Comparison of ENCODE assay signal across 8 mouse cellular contexts in the genomic region with DNA sequence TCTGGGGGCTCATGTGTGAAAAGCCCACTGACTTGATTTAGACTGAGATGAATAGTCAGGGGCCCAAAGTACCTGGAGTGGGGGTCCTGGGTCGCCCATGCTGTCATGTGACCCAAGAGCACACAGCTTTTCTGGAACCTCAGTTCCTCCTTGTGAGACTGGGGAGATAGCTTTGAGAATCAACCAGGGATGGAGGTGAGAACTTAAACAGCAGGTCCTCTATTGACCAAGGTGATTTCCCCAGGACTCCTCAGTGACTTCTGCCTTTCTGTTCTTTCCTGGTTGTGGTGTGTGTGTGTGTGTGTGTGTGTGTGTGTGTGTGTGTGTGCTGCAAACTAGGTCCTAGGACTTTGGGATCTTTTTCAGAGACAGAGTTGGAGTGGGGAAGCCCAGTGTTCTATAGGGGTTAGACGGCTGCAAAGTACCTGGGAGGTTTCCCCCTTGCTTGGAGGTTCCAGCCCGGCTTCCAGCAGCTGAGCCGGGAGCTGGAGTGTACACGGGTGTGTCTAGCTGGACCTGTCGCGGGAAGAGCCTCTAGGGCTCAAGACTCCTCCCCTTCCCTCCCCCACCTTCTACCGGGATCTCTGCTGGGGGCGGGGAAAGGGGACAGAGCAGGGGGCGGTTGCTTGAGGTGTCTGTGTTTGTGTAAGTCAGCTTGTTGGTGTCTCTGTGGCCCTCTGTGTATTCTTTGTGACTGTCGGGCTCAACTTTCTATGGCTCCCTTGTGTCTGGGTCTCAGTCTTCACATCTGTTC. TPM values are rescaled to one million over a fixed set of nuclear protein-coding genes. Genes with fewer than 3 reads are reported as not detected.
DNase-seq lines count a peak whose midpoint lies in the region; ATAC-seq and TF ChIP-seq lines count a peak whose summit lies in the region.

No protein-coding gene starts in this region.

- DNase-seq in ovary, postnatal 36 days (ENCODE audit: low spot score): peak; percentile 51
- no peak for DNase-seq in ovary, postnatal 10 days (ENCODE audit: low spot score)
- DNase-seq in brain, embryonic 14.5 days (ENCODE audit: low read depth): peak; percentile 60
- DNase-seq in kidney, postnatal 25 days: peak; percentile 66 to 84
- DNase-seq in layer of hippocampus, adult 11-12 months (ENCODE audit: low spot score): no peak

- H3K27ac ChIP-seq in heart, embryonic 14.5 days (replicated peaks in 1 of 2; ENCODE audit: control insufficient read depth in 1 of 2, insufficient read depth in 1 of 2, low read depth in 2 of 2, low read length in 2 of 2): peak overlapping the region; percentile 98 to 99
- H3K27ac ChIP-seq in midbrain, embryonic 13.5 days: peak overlapping the region; percentile 93

- H3K27me3 ChIP-seq in heart, embryonic 14.5 days (ENCODE audit: control insufficient read depth, insufficient read depth, low read length): no peaks in the 10 kb centered on the region
- 0 out of 2 replicates have a peak, but pooled peaks cover 3% of the 10 kb centered on the region for H3K27me3 ChIP-seq in midbrain, embryonic 13.5 days

- no peaks in the 10 kb centered on the region for H3K9me3 ChIP-seq in heart, embryonic 14.5 days (ENCODE audit: control insufficient read depth, low read length)
- no peaks in the 10 kb centered on the region for H3K9me3 ChIP-seq in midbrain, embryonic 13.5 days

- no peak for TF ChIP-seq POLR2A in brain, embryonic 14.5 days (IDR thresholded peaks at IDR 0.05; ENCODE audit: borderline replicate concordance, extremely low read depth, insufficient read depth, insufficient read length, poor library complexity, severe bottlenecking)

- peak overlapping the region; percentile 77 for H3K9ac ChIP-seq in heart, embryonic 14.5 days (ENCODE audit: low read length)
- peak overlapping the region; percentile 73 for H3K9ac ChIP-seq in midbrain, embryonic 13.5 days (replicated peaks)

- WGBS in heart, embryonic 14.5 days: 3% methylated on average over 11 of the region's 11 CpGs
- 5% methylated on average over 11 of the region's 11 CpGs for WGBS in midbrain, embryonic 13.5 days

- peaks cover 70 to 84% of the 10 kb centered on the region in 2 experiments for H3K4me1 ChIP-seq in heart, embryonic 14.5 days (ENCODE audit: control insufficient read depth in 2 of 2, insufficient read depth in 2 of 2, low read length in 2 of 2)
- H3K4me1 ChIP-seq in midbrain, embryonic 13.5 days (replicated peaks): peaks cover 90% of the 10 kb centered on the region

- no peak for TF ChIP-seq CTCF in brain, embryonic 14.5 days (IDR thresholded peaks at IDR 0.05; ENCODE audit: borderline replicate concordance, extremely low read depth, insufficient read depth, insufficient read length)

- H3K4me3 ChIP-seq in heart, embryonic 14.5 days (ENCODE audit: control insufficient read depth in 1 of 2, insufficient read depth in 1 of 2, low read depth in 1 of 2, low read length in 2 of 2): peak overlapping the region; percentile 43 to 47
- peak overlapping the region; percentile 42 for H3K4me3 ChIP-seq in midbrain, embryonic 13.5 days (replicated peaks)

- peaks cover 23% of the 10 kb centered on the region for H3K36me3 ChIP-seq in heart, embryonic 14.5 days (ENCODE audit: control insufficient read depth, insufficient read depth, low read length)
- peaks cover 6% of the 10 kb centered on the region for H3K36me3 ChIP-seq in midbrain, embryonic 13.5 days

- peak overlapping the region; percentile 95 for H3K4me2 ChIP-seq in heart, embryonic 14.5 days (ENCODE audit: low read length)
- peak overlapping the region; percentile 83 for H3K4me2 ChIP-seq in midbrain, embryonic 13.5 days (replicated peaks)

- ATAC-seq in heart, embryonic 14.5 days (ENCODE audit: insufficient number of reproducible peaks, insufficient read depth, low FRiP score, low read depth): peak; percentile 15; the same call in 1 of the 2 replicates
- ATAC-seq in midbrain, embryonic 13.5 days: no peak; the same call in 1 of the 2 replicates
- no peak for ATAC-seq in erythroid progenitor cell, adult 5-6 weeks (replicated peaks; ENCODE audit: low FRiP score, poor library complexity, severe bottlenecking)

RNA-seq across cellular contexts. Expression of gene Bcl9l, which starts 15.2 kb away (rescaled TPM):
- polyA plus RNA-seq in brain, embryonic 14.5 days (2012; rRNA removed): 14.4 and 35.5 TPM in 2 replicates
- polyA plus RNA-seq in heart, embryonic 14.5 days (2014; fragmentation: Nextera tagmentation; extraction: Ambion mirVana): 12.1 and 12.5 TPM in 2 replicates
- 8.0 and 9.2 TPM in 2 replicates for polyA plus RNA-seq in midbrain, embryonic 13.5 days (2015; fragmentation: Nextera tagmentation; extraction: Ambion mirVana)
- total RNA-seq in erythroid progenitor cell, adult 5-6 weeks (2015; ENCODE audit: low replicate concordance): 0.36 and 2.5 TPM in 2 replicates
- total RNA-seq in erythroid progenitor cell, adult 5-6 weeks (2017; ENCODE audit: low replicate concordance): 1.2 and 1.7 TPM in 2 replicates

RNA-seq across cellular contexts. Expression of gene Upk2, which starts 43.0 kb away (rescaled TPM):
- polyA plus RNA-seq in brain, embryonic 14.5 days (2012; rRNA removed): 0.08 TPM in 1 of 2 replicates, not detected in the other
- polyA plus RNA-seq in heart, embryonic 14.5 days (2014; fragmentation: Nextera tagmentation; extraction: Ambion mirVana): not detected in 2 replicates
- polyA plus RNA-seq in midbrain, embryonic 13.5 days (2015; fragmentation: Nextera tagmentation; extraction: Ambion mirVana): not detected in 2 replicates
- not detected in 2 replicates for total RNA-seq in erythroid progenitor cell, adult 5-6 weeks (2015; ENCODE audit: low replicate concordance)
- total RNA-seq in erythroid progenitor cell, adult 5-6 weeks (2017; ENCODE audit: low replicate concordance): not detected in 2 replicates

RNA-seq across cellular contexts. Expression of gene Foxr1, which starts 56.9 kb away (rescaled TPM):
- not detected in 2 replicates for polyA plus RNA-seq in brain, embryonic 14.5 days (2012; rRNA removed)
- not detected in 2 replicates for polyA plus RNA-seq in heart, embryonic 14.5 days (2014; fragmentation: Nextera tagmentation; extraction: Ambion mirVana)
- polyA plus RNA-seq in midbrain, embryonic 13.5 days (2015; fragmentation: Nextera tagmentation; extraction: Ambion mirVana): not detected in 2 replicates
- not detected in 2 replicates for total RNA-seq in erythroid progenitor cell, adult 5-6 weeks (2015; ENCODE audit: low replicate concordance)
- not detected in 2 replicates for total RNA-seq in erythroid progenitor cell, adult 5-6 weeks (2017; ENCODE audit: low replicate concordance)

Comparison
In these comparisons a context has a peak if more than half of its experiments do, and no peak if none do; other contexts are left out.
1. DNase-seq: peak in ovary, postnatal 36 days (single experiment), brain, embryonic 14.5 days (single experiment) and kidney, postnatal 25 days (2 of 2); none in ovary, postnatal 10 days (single experiment) and layer of hippocampus, adult 11-12 months (single experiment).